Mouse (Mus musculus) heart, adult 2 months (tissue): ENCODE measurements at regions not wholly inside any gene's neighbourhood (a gene's known extent, or its start where the extent isn't known, plus 50 kb on each side); places are given as distances from the start of the nearest gene placed in this dataset.

Source experiments
- EP300 ChIP-seq: fragments of 200-500 bp; IDR thresholded peaks from 2 replicates; pipeline ENCODE4 v1.6.1; 2011; ENCODE audit warnings: low read depth, low read length, control low read depth; ENCODE audit not compliant: insufficient read depth
- POLR2A ChIP-seq: fragments of 200-500 bp; IDR thresholded peaks from 2 replicates; pipeline ENCODE4 v1.6.1; 2011; ENCODE audit warnings: mild to moderate bottlenecking, low read depth, low read length, control low read depth; ENCODE audit not compliant: insufficient read depth

- no peak for TF ChIP-seq EP300
- TF ChIP-seq POLR2A = no peak
These were observed 92.1 kb upstream of the Dynlrb2 start for GRCm38 (mm10) chr8:116412703-116413102.
